Mouse (Mus musculus) heart, embryonic 10.5 days (tissue): ENCODE measurements around the gene Mpp3. TPM values are rescaled to one million over a fixed set of nuclear protein-coding genes. Genes with fewer than 3 reads are reported as not detected.

Source experiments
- DNase-seq: peaks from one replicate; pipeline ENCODE4 v3.0.0-alpha.2; 2017; ENCODE audit warnings: low spot score
- H3K27ac ChIP-seq: fragments of 300-500 bp; sonication (generic); 2 replicates; pipeline ENCODE4 v1.5.1; 2016; ENCODE audit warnings: mild to moderate bottlenecking
- H3K27me3 ChIP-seq: fragments of 300-500 bp; sonication (generic); 2 replicates; pipeline ENCODE4 v1.6.1; 2016; ENCODE audit warnings: mild to moderate bottlenecking; ENCODE audit not compliant: poor library complexity, insufficient read depth, severe bottlenecking
- H3K36me3 ChIP-seq: fragments of 300-500 bp; sonication (generic); 2 replicates; pipeline ENCODE4 v1.6.1; 2016; ENCODE audit warnings: mild to moderate bottlenecking, moderate library complexity
- H3K4me1 ChIP-seq: fragments of 300-500 bp; sonication (generic); 2 replicates; pipeline ENCODE4 v1.6.1; 2016; ENCODE audit warnings: mild to moderate bottlenecking
- H3K4me3 ChIP-seq: fragments of 300-500 bp; sonication (generic); 2 replicates; pipeline ENCODE4 v1.5.1; 2016; ENCODE audit warnings: mild to moderate bottlenecking, moderate library complexity
- H3K9me3 ChIP-seq: fragments of 300-500 bp; sonication (generic); 2 replicates; pipeline ENCODE4 v1.6.1; 2016; ENCODE audit warnings: mild to moderate bottlenecking, moderate library complexity
- WGBS: fragments of 180-500 bp; shearing (Covaris S2); methylation state at CpG from one replicate; pipeline ENCODE4 v1.1.7; 2016; 5-methylcytosine and 5-hydroxymethylcytosine counted together
- polyA plus RNA-seq: library from polyadenylated mRNA; unstranded; fragments of >200 nt; fragmentation: Nextera tagmentation; extraction: Ambion mirVana; gene quantifications from 2 replicates; pipeline ENCODE4 v1.2.1, GENCODE M21; 2016

Gene Mpp3
- polyA plus RNA-seq, 1 experiment from 2014 or later: 5.1 TPM

- H3K27me3 ChIP-seq: peaks cover 43% of the 10 kb centered on the region
- no peak overlapping the region for H3K27ac ChIP-seq
- H3K36me3 ChIP-seq: peaks cover 9% of the 10 kb centered on the region
- DNase-seq: no peak
- 79% methylated on average over 6 of the region's 6 CpGs for WGBS
- no peaks in the 10 kb centered on the region for H3K9me3 ChIP-seq
- no peak overlapping the region for H3K4me3 ChIP-seq
- H3K4me1 ChIP-seq: peaks cover 26% of the 10 kb centered on the region
Observed at GRCm38 (mm10) chr11:102024084-102024758, 4.0 kb downstream of the Mpp3 start.

- H3K4me3 ChIP-seq: no peak overlapping the region
- H3K36me3 ChIP-seq: peaks cover 9% of the 10 kb centered on the region
- no peaks in the 10 kb centered on the region for H3K9me3 ChIP-seq
- DNase-seq: no peak
- peaks cover 26% of the 10 kb centered on the region for H3K4me1 ChIP-seq
- 0 out of 2 replicates have a peak overlapping the region, but pooled peaks have one; percentile 10 for H3K27ac ChIP-seq
- peaks cover 42% of the 10 kb centered on the region for H3K27me3 ChIP-seq
- 81% methylated on average over 13 of the region's 13 CpGs for WGBS
Observed at GRCm38 (mm10) chr11:102023406-102023805, 4.9 kb downstream of the Mpp3 start.

- H3K4me1 ChIP-seq: peaks cover 14% of the 10 kb centered on the region
- DNase-seq: no peak
- no peaks in the 10 kb centered on the region for H3K9me3 ChIP-seq
- H3K27me3 ChIP-seq: peaks cover 32% of the 10 kb centered on the region
- H3K4me3 ChIP-seq: no peak overlapping the region
- 77% methylated on average over 5 of the region's 5 CpGs for WGBS
- no peak overlapping the region for H3K27ac ChIP-seq
- peaks cover 9% of the 10 kb centered on the region for H3K36me3 ChIP-seq
Observed at GRCm38 (mm10) chr11:102021196-102021595, 7.1 kb downstream of the Mpp3 start.

- Histone ChIP-seq H3K9me3 (no peaks in the 10 kb centered on the region), H3K27me3 (peaks cover 18% of the 10 kb centered on the region), H3K4me3 (no peak overlapping the region), H3K4me1 (peaks cover 14% of the 10 kb centered on the region), H3K36me3 (peaks cover 9% of the 10 kb centered on the region), H3K27ac (no peak overlapping the region)
- DNase-seq: no peak
- WGBS: 75% methylated on average over 9 of the region's 9 CpGs
Observed at GRCm38 (mm10) chr11:102019736-102020135, 8.5 kb downstream of the Mpp3 start.

GRCm38 (mm10) chr11:102016136-102016535 lies 12.1 kb downstream of the Mpp3 start:
- WGBS: 89% methylated on average over 1 of the region's 1 CpGs
- Histone ChIP-seq H3K9me3 (no peaks in the 10 kb centered on the region), H3K27ac (peak overlapping the region; percentile 67; the same call in 1 of the 2 replicates), H3K27me3 (no peaks in the 10 kb centered on the region), H3K4me3 (no peak overlapping the region), H3K36me3 (peaks cover 9% of the 10 kb centered on the region), H3K4me1 (peaks cover 14% of the 10 kb centered on the region)
- no peak for DNase-seq

GRCm38 (mm10) chr11:102015472-102015871 lies 12.8 kb downstream of the Mpp3 start:
- 64% methylated on average over 6 of the region's 6 CpGs for WGBS
- no peaks in the 10 kb centered on the region for H3K27me3 ChIP-seq
- peaks cover 15% of the 10 kb centered on the region for H3K36me3 ChIP-seq
- H3K4me3 ChIP-seq: no peak overlapping the region
- peaks cover 14% of the 10 kb centered on the region for H3K4me1 ChIP-seq
- H3K9me3 ChIP-seq: no peaks in the 10 kb centered on the region
- DNase-seq: no peak
- no peak overlapping the region for H3K27ac ChIP-seq

GRCm38 (mm10) chr11:102013201-102013600 lies 15.1 kb downstream of the Mpp3 start:
- DNase-seq: no peak
- H3K9me3 ChIP-seq: no peaks in the 10 kb centered on the region
- H3K27me3 ChIP-seq: peaks cover 8% of the 10 kb centered on the region; the same call in 1 of the 2 replicates
- peaks cover 21% of the 10 kb centered on the region for H3K36me3 ChIP-seq
- no peak overlapping the region for H3K27ac ChIP-seq
- no peak overlapping the region for H3K4me3 ChIP-seq
- peaks cover 24% of the 10 kb centered on the region for H3K4me1 ChIP-seq
- 75% methylated on average over 8 of the region's 8 CpGs for WGBS

GRCm38 (mm10) chr11:102011510-102011909 lies 16.8 kb downstream of the Mpp3 start:
- Histone ChIP-seq H3K4me3 (no peak overlapping the region), H3K27ac (no peak overlapping the region), H3K4me1 (peaks cover 25% of the 10 kb centered on the region), H3K27me3 (peaks cover 8% of the 10 kb centered on the region), H3K9me3 (no peaks in the 10 kb centered on the region), H3K36me3 (peaks cover 27% of the 10 kb centered on the region; the same call in 1 of the 2 replicates)
- no peak for DNase-seq
- WGBS: 71% methylated on average over 8 of the region's 8 CpGs

GRCm38 (mm10) chr11:102010140-102010539 lies 18.1 kb downstream of the Mpp3 start:
- H3K27ac ChIP-seq: peak overlapping the region; percentile 38; the same call in 1 of the 2 replicates
- H3K4me1 ChIP-seq: peaks cover 18% of the 10 kb centered on the region
- H3K9me3 ChIP-seq: no peaks in the 10 kb centered on the region
- H3K4me3 ChIP-seq: no peak overlapping the region
- H3K27me3 ChIP-seq: peaks cover 8% of the 10 kb centered on the region
- 85% methylated on average over 13 of the region's 13 CpGs for WGBS
- peaks cover 27% of the 10 kb centered on the region; the same call in 1 of the 2 replicates for H3K36me3 ChIP-seq
- DNase-seq: no peak

- Histone ChIP-seq H3K4me1 (peaks cover 18% of the 10 kb centered on the region), H3K4me3 (no peak overlapping the region), H3K9me3 (no peaks in the 10 kb centered on the region), H3K36me3 (peaks cover 34% of the 10 kb centered on the region), H3K27me3 (peaks cover 8% of the 10 kb centered on the region), H3K27ac (peak overlapping the region; percentile 52; the same call in 1 of the 2 replicates)
- 68% methylated on average over 15 of the region's 15 CpGs for WGBS
- no peak for DNase-seq
Observed at GRCm38 (mm10) chr11:102008954-102009637, 19.2 kb downstream of the Mpp3 start.

- peak overlapping the region; percentile 36; the same call in 1 of the 2 replicates for H3K27ac ChIP-seq
- no peak overlapping the region for H3K4me3 ChIP-seq
- peaks cover 18% of the 10 kb centered on the region for H3K4me1 ChIP-seq
- no peaks in the 10 kb centered on the region for H3K9me3 ChIP-seq
- H3K36me3 ChIP-seq: peaks cover 33% of the 10 kb centered on the region
- no peak for DNase-seq
- peaks cover 8% of the 10 kb centered on the region for H3K27me3 ChIP-seq
- WGBS: 85% methylated on average over 8 of the region's 8 CpGs
Observed at GRCm38 (mm10) chr11:102008372-102008771, 19.9 kb downstream of the Mpp3 start.

- Histone ChIP-seq H3K36me3 (peaks cover 29% of the 10 kb centered on the region), H3K27ac (no peak overlapping the region), H3K9me3 (no peaks in the 10 kb centered on the region), H3K4me1 (peaks cover 18% of the 10 kb centered on the region), H3K27me3 (peaks cover 8% of the 10 kb centered on the region), H3K4me3 (no peak overlapping the region)
- whole genome bisulfite sequencing: 86% methylated on average over 5 of the region's 5 CpGs
- DNase-seq: no peak
Observed at GRCm38 (mm10) chr11:102006688-102007087, 21.6 kb downstream of the Mpp3 start.

GRCm38 (mm10) chr11:102006271-102006670 lies 22.0 kb downstream of the Mpp3 start:
- 72% methylated on average over 9 of the region's 9 CpGs for WGBS
- H3K4me3 ChIP-seq: no peak overlapping the region
- H3K27ac ChIP-seq: no peak overlapping the region
- H3K4me1 ChIP-seq: peaks cover 18% of the 10 kb centered on the region
- no peak for DNase-seq
- H3K9me3 ChIP-seq: no peaks in the 10 kb centered on the region
- peaks cover 25% of the 10 kb centered on the region for H3K36me3 ChIP-seq
- peaks cover 8% of the 10 kb centered on the region for H3K27me3 ChIP-seq
